Comparison of ENCODE assay signal across 15 mouse cellular contexts in the genomic region with DNA sequence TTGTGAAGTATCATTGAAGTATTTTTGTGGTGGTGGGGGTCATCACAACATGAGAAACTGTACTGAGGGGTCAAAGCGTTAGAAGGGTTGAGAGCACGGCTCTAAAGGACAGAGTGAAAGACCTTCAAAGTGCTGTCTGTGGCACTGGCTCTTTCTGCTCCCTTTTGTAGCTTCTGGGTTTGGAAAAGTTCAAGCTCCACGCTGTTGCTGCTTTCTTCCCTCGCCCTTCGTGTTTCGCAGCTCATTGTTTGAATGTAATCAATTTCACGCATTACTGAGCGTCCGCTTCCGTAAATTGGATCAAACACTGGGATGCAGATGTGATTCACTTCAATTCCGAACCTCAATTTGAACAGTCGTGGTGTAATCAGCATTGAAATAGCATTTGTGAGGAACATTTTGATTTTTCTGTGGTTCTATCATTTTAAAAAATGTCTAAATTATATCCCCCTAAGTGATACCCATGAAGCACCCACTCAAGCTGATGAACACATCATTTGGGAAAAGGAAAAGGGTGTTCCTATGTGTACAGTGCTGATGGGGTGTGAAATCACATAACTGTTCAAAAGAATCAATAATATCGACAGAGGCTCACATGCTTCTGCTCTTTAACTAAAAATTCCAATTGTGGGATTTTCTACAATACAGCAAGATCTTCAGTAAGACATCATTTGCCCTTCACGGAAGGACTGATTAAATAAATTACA.
A peak's percentile ranks its signal among the peaks of the same experiment; 100 is the strongest.
DNase-seq lines count a peak whose midpoint lies in the region; ATAC-seq lines count a peak whose summit lies in the region.
"Had no signal": no experiment of that assay in that cellular context is flagged by ENCODE, and none has a peak within 500 bp of the region (broad histone marks: within the 10 kb centered on the region; RNA-seq: fewer than 3 reads in every experiment).

No protein-coding gene starts in this region.

- H3K4me3 ChIP-seq in forebrain, embryonic 15.5 days: no peak overlapping the region
- no peak overlapping the region for H3K4me3 ChIP-seq in neural tube, embryonic 11.5 days (ENCODE audit: low read depth, low read length)
- H3K4me3 ChIP-seq: limb, embryonic 15.5 days had no signal

- no peak overlapping the region for H3K27ac ChIP-seq in forebrain, embryonic 15.5 days (replicated peaks)
- H3K27ac ChIP-seq in neural tube, embryonic 11.5 days (ENCODE audit: low read depth, low read length): no peak overlapping the region
- H3K27ac ChIP-seq: limb, embryonic 15.5 days had no signal

- H3K9me3 ChIP-seq in forebrain, embryonic 15.5 days: no peaks in the 10 kb centered on the region
- no peaks in the 10 kb centered on the region for H3K9me3 ChIP-seq in neural tube, embryonic 11.5 days (ENCODE audit: control insufficient read depth, low read length)
- H3K9me3 ChIP-seq: limb, embryonic 15.5 days had no signal

- peaks cover 9% of the 10 kb centered on the region for H3K4me1 ChIP-seq in forebrain, embryonic 15.5 days
- peaks cover 10% of the 10 kb centered on the region; the same call in 1 of the 2 replicates for H3K4me1 ChIP-seq in neural tube, embryonic 11.5 days (ENCODE audit: control insufficient read depth, insufficient read depth, low read length)
- H3K4me1 ChIP-seq: limb, embryonic 15.5 days had no signal

- 0 out of 2 replicates have a peak overlapping the region, but pooled peaks have one; percentile 2 for H3K4me2 ChIP-seq in forebrain, embryonic 15.5 days (replicated peaks)
- no peak overlapping the region for H3K4me2 ChIP-seq in neural tube, embryonic 11.5 days (ENCODE audit: low read depth)
- H3K4me2 ChIP-seq: heart, embryonic 11.5 days; limb, embryonic 15.5 days had no signal

- H3K9ac ChIP-seq in forebrain, embryonic 15.5 days (replicated peaks): no peak overlapping the region
- no peak overlapping the region for H3K9ac ChIP-seq in neural tube, embryonic 11.5 days (ENCODE audit: low read length)
- H3K9ac ChIP-seq: limb, embryonic 15.5 days had no signal

- peak; percentile 67 for DNase-seq in embryo, embryonic 10.5 days (ENCODE audit: low spot score)
- DNase-seq in mesoderm, embryonic 11.5 days (ENCODE audit: low read depth, low spot score): peak; percentile 45
- DNase-seq in neural tube, embryonic 11.5 days (ENCODE audit: low spot score): peak; percentile 61
- no peak for DNase-seq in ovary, postnatal 10 days (ENCODE audit: low spot score)
- no peak for DNase-seq in kidney, postnatal 25 days
- DNase-seq in cerebellum, adult 11 months: no peak
- DNase-seq in urinary bladder, postnatal 4 days (ENCODE audit: low spot score in 2 of 2): no peak
- DNase-seq: heart, postnatal 36 days; kidney, adult 8-10 months; lung, adult 2 months; right cerebral cortex, postnatal 14 days had no signal

- no peaks in the 10 kb centered on the region for H3K27me3 ChIP-seq in forebrain, embryonic 15.5 days
- no peaks in the 10 kb centered on the region for H3K27me3 ChIP-seq in neural tube, embryonic 11.5 days (ENCODE audit: control insufficient read depth, insufficient read depth, low read length)
- H3K27me3 ChIP-seq: limb, embryonic 15.5 days had no signal

- no peaks in the 10 kb centered on the region for H3K36me3 ChIP-seq in forebrain, embryonic 15.5 days
- no peaks in the 10 kb centered on the region for H3K36me3 ChIP-seq in neural tube, embryonic 11.5 days (ENCODE audit: control insufficient read depth, insufficient read depth, low read length)
- H3K36me3 ChIP-seq: G1E; limb, embryonic 15.5 days had no signal

- no peak for ATAC-seq in forebrain, embryonic 15.5 days (replicated peaks)
- peak; percentile 69 for ATAC-seq in neural tube, embryonic 11.5 days (ENCODE audit: insufficient read depth, low FRiP score, low TSS enrichment)

- WGBS in forebrain, embryonic 15.5 days: 10% methylated on average over 14 of the region's 14 CpGs
- 41% methylated on average over 14 of the region's 14 CpGs for WGBS in neural tube, embryonic 11.5 days

Comparison
In these comparisons a context has a peak if more than half of its experiments do, and no peak if none do; other contexts are left out.
1. DNase-seq: peak in embryo, embryonic 10.5 days (single experiment), mesoderm, embryonic 11.5 days (single experiment) and neural tube, embryonic 11.5 days (single experiment); none in ovary, postnatal 10 days (single experiment), kidney, postnatal 25 days (0 of 2), cerebellum, adult 11 months (single experiment) and urinary bladder, postnatal 4 days (0 of 2).